Mouse (Mus musculus): Measurements from ENCODE around the gene Htr2a.

DNA sequence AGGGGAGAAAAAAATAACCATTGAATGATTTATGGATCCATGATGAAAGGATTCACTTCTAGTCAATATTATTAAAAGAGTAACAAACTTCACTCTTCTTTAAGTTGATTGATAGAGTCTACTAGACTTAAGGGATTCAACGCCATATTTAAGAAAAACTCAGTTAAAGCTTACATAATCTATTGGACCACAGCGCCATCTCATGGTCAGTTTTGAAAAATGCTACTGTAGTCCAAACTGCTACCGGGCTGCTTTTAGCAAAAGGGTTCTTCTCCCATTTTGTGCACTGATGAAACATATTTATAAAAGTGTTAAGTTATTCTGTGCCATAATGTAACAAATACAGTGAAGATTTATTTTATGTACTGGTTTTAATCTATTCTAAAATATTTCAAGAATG, 68.4 kb downstream of the Htr2a start:
- TF ChIP-seq CTCF (IDR thresholded peaks at IDR 0.05; ENCODE audit: borderline replicate concordance, control insufficient read depth, extremely low read depth, insufficient read depth, low read length, poor library complexity) = no peak
- TF ChIP-seq POLR2A (IDR thresholded peaks at IDR 0.05; ENCODE audit: control insufficient read depth, extremely low read depth, insufficient read depth, low read length, poor library complexity) = no peak

All from thymus, adult 2 months (tissue).